Mouse (Mus musculus) ES-Bruce4 (cell line): ENCODE results near the gene Dtnb. TPM values are rescaled to one million over a fixed set of nuclear protein-coding genes. Genes with fewer than 3 reads are reported as not detected.
A peak's percentile ranks its signal among the peaks of the same experiment; 100 is the strongest.

Experiments used
- H3K27ac ChIP-seq: 2 replicates; pipeline ENCODE4 v1.5.1; 2012; ENCODE audit warnings: low read length, inconsistent platforms; ENCODE audit not compliant: insufficient read depth
- H3K27me3 ChIP-seq: 2 replicates; pipeline ENCODE4 v1.6.1; 2012; ENCODE audit warnings: mild to moderate bottlenecking, low read length, inconsistent platforms; ENCODE audit not compliant: control insufficient read depth, poor library complexity, insufficient read depth, severe bottlenecking
- H3K36me3 ChIP-seq: 2 replicates; pipeline ENCODE4 v1.6.1; 2012; ENCODE audit warnings: inconsistent platforms, mild to moderate bottlenecking, low read length, moderate library complexity; ENCODE audit not compliant: control insufficient read depth, poor library complexity, insufficient read depth, severe bottlenecking
- H3K4me1 ChIP-seq: one replicate; pipeline ENCODE4 v1.8.1; 2011; ENCODE audit warnings: low read length; ENCODE audit not compliant: control insufficient read depth, insufficient read depth
- H3K4me3 ChIP-seq: 2 replicates; pipeline ENCODE4 v1.5.1; 2011; ENCODE audit warnings: low read depth, mild to moderate bottlenecking, low read length
- H3K9ac ChIP-seq: 2 replicates; pipeline ENCODE4 v1.6.1; 2012; ENCODE audit warnings: low read depth, mild to moderate bottlenecking, inconsistent platforms; ENCODE audit not compliant: poor library complexity, severe bottlenecking
- H3K9me3 ChIP-seq: replicated peaks from 2 replicates; pipeline ENCODE4 v1.6.1; 2012; ENCODE audit warnings: mild to moderate bottlenecking, low read length, inconsistent platforms; ENCODE audit not compliant: control insufficient read depth, poor library complexity, insufficient read depth, severe bottlenecking
- CTCF ChIP-seq: IDR thresholded peaks from one replicate; pipeline ENCODE4 v1.8.1; 2011; ENCODE audit warnings: low read depth, low read length
- EP300 ChIP-seq: IDR thresholded peaks from 2 replicates; pipeline ENCODE4 v1.6.1; 2011; ENCODE audit warnings: low read depth, low read length; ENCODE audit not compliant: insufficient read depth
- POLR2A ChIP-seq: IDR thresholded peaks from one replicate; pipeline ENCODE4 v1.8.1; 2011; ENCODE audit warnings: low read length; ENCODE audit not compliant: insufficient read depth
- polyA plus RNA-seq: library from polyadenylated mRNA; stranded (reverse); fragments of >200 nt; gene quantifications from 2 replicates; pipeline ENCODE4 v1.2.4, GENCODE M21; 2011; ENCODE audit warnings: low read depth; ENCODE audit not compliant: missing spikeins, insufficient read depth, insufficient read length

Gene Dtnb
- polyA plus RNA-seq, 1 experiment, result 62.1 TPM

GRCm38 (mm10) chr12:3788421-3789051, 216.4 kb downstream of the Dtnb start:
- Histone ChIP-seq H3K27me3 (no peaks in the 10 kb centered on the region), H3K9me3 (no peaks in the 10 kb centered on the region), H3K27ac (no peak overlapping the region), H3K9ac (no peak overlapping the region), H3K36me3 (no peaks in the 10 kb centered on the region), H3K4me1 (peaks cover 3% of the 10 kb centered on the region), H3K4me3 (no peak overlapping the region)
- no peak for TF ChIP-seq CTCF
- no peak for TF ChIP-seq POLR2A
- no peak for TF ChIP-seq EP300

GRCm38 (mm10) chr12:3789626-3790185, 217.5 kb downstream of the Dtnb start:
- Histone ChIP-seq H3K9me3 (no peaks in the 10 kb centered on the region), H3K4me1 (peaks cover 3% of the 10 kb centered on the region), H3K27me3 (no peaks in the 10 kb centered on the region), H3K36me3 (no peaks in the 10 kb centered on the region), H3K27ac (no peak overlapping the region), H3K4me3 (no peak overlapping the region), H3K9ac (no peak overlapping the region)
- TF ChIP-seq CTCF, result no peak
- no peak for TF ChIP-seq EP300
- TF ChIP-seq POLR2A, result no peak

- TF ChIP-seq CTCF (no peak), EP300 (no peak), POLR2A (no peak)
- H3K27ac ChIP-seq, result no peak overlapping the region
- H3K4me3 ChIP-seq, result peak overlapping the region; percentile 0; the same call in 1 of the 2 replicates
- no peaks in the 10 kb centered on the region for H3K36me3 ChIP-seq
- H3K4me1 ChIP-seq, result peaks cover 7% of the 10 kb centered on the region
- no peaks in the 10 kb centered on the region for H3K27me3 ChIP-seq
- H3K9ac ChIP-seq, result no peak overlapping the region
- H3K9me3 ChIP-seq, result no peaks in the 10 kb centered on the region
These were observed 219.1 kb downstream of the Dtnb start for GRCm38 (mm10) chr12:3791257-3791656.

- Histone ChIP-seq H3K36me3 (no peaks in the 10 kb centered on the region), H3K9ac (peak overlapping the region; percentile 50; the same call in 1 of the 2 replicates), H3K4me1 (peaks cover 7% of the 10 kb centered on the region), H3K27ac (no peak overlapping the region), H3K27me3 (no peaks in the 10 kb centered on the region), H3K9me3 (no peaks in the 10 kb centered on the region), H3K4me3 (peak overlapping the region; percentile 38)
- TF ChIP-seq POLR2A (peak; percentile 21), EP300 (0 out of 2 replicates have a peak, but pooled peaks have one; percentile 24), CTCF (peak; percentile 90)
These were observed 219.6 kb downstream of the Dtnb start for GRCm38 (mm10) chr12:3791732-3792131.

- Histone ChIP-seq H3K9me3 (no peaks in the 10 kb centered on the region), H3K27me3 (no peaks in the 10 kb centered on the region), H3K9ac (peak overlapping the region; percentile 50; the same call in 1 of the 2 replicates), H3K36me3 (no peaks in the 10 kb centered on the region), H3K27ac (no peak overlapping the region), H3K4me3 (no peak overlapping the region), H3K4me1 (peaks cover 7% of the 10 kb centered on the region)
- no peak for TF ChIP-seq POLR2A
- no peak for TF ChIP-seq EP300
These were observed 220.1 kb downstream of the Dtnb start for GRCm38 (mm10) chr12:3792248-3792647.

GRCm38 (mm10) chr12:3795569-3795968, 223.4 kb downstream of the Dtnb start:
- Histone ChIP-seq H3K4me1 (peaks cover 7% of the 10 kb centered on the region), H3K36me3 (no peaks in the 10 kb centered on the region), H3K4me3 (no peak overlapping the region), H3K9ac (no peak overlapping the region), H3K27ac (no peak overlapping the region), H3K9me3 (no peaks in the 10 kb centered on the region), H3K27me3 (no peaks in the 10 kb centered on the region)
- TF ChIP-seq EP300 (peak; percentile 77; the same call in 1 of the 2 replicates), POLR2A (no peak)
